Mouse (Mus musculus) brown adipose tissue, adult 24 weeks (tissue): ENCODE measurements at regions not wholly inside any gene's neighbourhood (a gene's known extent, or its start where the extent isn't known, plus 50 kb on each side); places are given as distances from the start of the nearest gene placed in this dataset.

ENCODE experiments used
- H3K27ac ChIP-seq: fragments of 200-500 bp; replicated peaks from 2 replicates; pipeline ENCODE4 v1.5.1; 2012; ENCODE audit warnings: low read depth, mild to moderate bottlenecking, low read length
- H3K4me1 ChIP-seq: fragments of 200-500 bp; 2 replicates; pipeline ENCODE4 v1.6.1; 2012; ENCODE audit warnings: low read length, mixed read lengths; ENCODE audit not compliant: control insufficient read depth, insufficient read depth, insufficient read length
- H3K4me3 ChIP-seq: fragments of 200-500 bp; 2 replicates; pipeline ENCODE4 v1.5.1; 2012; ENCODE audit warnings: low read depth, mild to moderate bottlenecking, low read length, moderate library complexity; ENCODE audit not compliant: insufficient read depth

GRCm38 (mm10) chr5:119335979-119336378, 334.5 kb upstream of the Tbx3 start:
- no peak overlapping the region for H3K4me3 ChIP-seq
- H3K27ac ChIP-seq: no peak overlapping the region
- H3K4me1 ChIP-seq: no peaks in the 10 kb centered on the region

- no peaks in the 10 kb centered on the region for H3K4me1 ChIP-seq
- no peak overlapping the region for H3K27ac ChIP-seq
These were observed 332.7 kb upstream of the Tbx3 start for GRCm38 (mm10) chr5:119337739-119338138.

GRCm38 (mm10) chr5:119338711-119339110, 331.8 kb upstream of the Tbx3 start:
- H3K4me1 ChIP-seq: no peaks in the 10 kb centered on the region
- no peak overlapping the region for H3K27ac ChIP-seq
- no peak overlapping the region for H3K4me3 ChIP-seq

More at GRCm38 (mm10) chr5:119337739-119338138, 332.7 kb upstream of the Tbx3 start:
- H3K4me3 ChIP-seq: no peak overlapping the region

GRCm38 (mm10) chr5:119348303-119348702, 322.2 kb upstream of the Tbx3 start:
- Histone ChIP-seq H3K4me3 (no peak overlapping the region), H3K4me1 (no peaks in the 10 kb centered on the region), H3K27ac (no peak overlapping the region)

- H3K4me1 ChIP-seq: no peaks in the 10 kb centered on the region
- H3K27ac ChIP-seq: no peak overlapping the region
- H3K4me3 ChIP-seq: no peak overlapping the region
These were observed 321.1 kb upstream of the Tbx3 start for GRCm38 (mm10) chr5:119349395-119349794.

GRCm38 (mm10) chr5:119350325-119350915, 320.0 kb upstream of the Tbx3 start:
- H3K4me3 ChIP-seq: no peak overlapping the region
- H3K27ac ChIP-seq: no peak overlapping the region
- no peaks in the 10 kb centered on the region for H3K4me1 ChIP-seq

- no peak overlapping the region for H3K27ac ChIP-seq
- no peak overlapping the region for H3K4me3 ChIP-seq
These were observed 315.0 kb upstream of the Tbx3 start for GRCm38 (mm10) chr5:119355471-119355870.

GRCm38 (mm10) chr5:119356051-119356450, 314.4 kb upstream of the Tbx3 start:
- 0 out of 2 replicates have a peak, but pooled peaks cover 4% of the 10 kb centered on the region for H3K4me1 ChIP-seq
- H3K27ac ChIP-seq: no peak overlapping the region
- H3K4me3 ChIP-seq: no peak overlapping the region

More at GRCm38 (mm10) chr5:119355471-119355870, 315.0 kb upstream of the Tbx3 start:
- H3K4me1 ChIP-seq: 0 out of 2 replicates have a peak, but pooled peaks cover 4% of the 10 kb centered on the region

GRCm38 (mm10) chr5:119359709-119360108, 310.8 kb upstream of the Tbx3 start:
- H3K27ac ChIP-seq: no peak overlapping the region
- 0 out of 2 replicates have a peak, but pooled peaks cover 4% of the 10 kb centered on the region for H3K4me1 ChIP-seq
- H3K4me3 ChIP-seq: no peak overlapping the region

- Histone ChIP-seq H3K4me1 (0 out of 2 replicates have a peak, but pooled peaks cover 4% of the 10 kb centered on the region), H3K4me3 (no peak overlapping the region), H3K27ac (no peak overlapping the region)
These were observed 310.1 kb upstream of the Tbx3 start for GRCm38 (mm10) chr5:119360351-119360750.

- 0 out of 2 replicates have a peak, but pooled peaks cover 4% of the 10 kb centered on the region for H3K4me1 ChIP-seq
- H3K27ac ChIP-seq: no peak overlapping the region
- H3K4me3 ChIP-seq: no peak overlapping the region
These were observed 308.9 kb upstream of the Tbx3 start for GRCm38 (mm10) chr5:119361406-119362044.

GRCm38 (mm10) chr5:119362452-119362851, 308.0 kb upstream of the Tbx3 start:
- H3K27ac ChIP-seq: no peak overlapping the region
- H3K4me3 ChIP-seq: no peak overlapping the region
- 0 out of 2 replicates have a peak, but pooled peaks cover 4% of the 10 kb centered on the region for H3K4me1 ChIP-seq

- 0 out of 2 replicates have a peak, but pooled peaks cover 4% of the 10 kb centered on the region for H3K4me1 ChIP-seq
- H3K4me3 ChIP-seq: no peak overlapping the region
- H3K27ac ChIP-seq: no peak overlapping the region
These were observed 306.2 kb upstream of the Tbx3 start for GRCm38 (mm10) chr5:119364250-119364649.

GRCm38 (mm10) chr5:119365157-119365556, 305.3 kb upstream of the Tbx3 start:
- H3K4me1 ChIP-seq: no peaks in the 10 kb centered on the region
- no peak overlapping the region for H3K4me3 ChIP-seq
- H3K27ac ChIP-seq: no peak overlapping the region

- Histone ChIP-seq H3K4me3 (no peak overlapping the region), H3K27ac (no peak overlapping the region), H3K4me1 (no peaks in the 10 kb centered on the region)
These were observed 304.2 kb upstream of the Tbx3 start for GRCm38 (mm10) chr5:119366296-119366695.

- no peak overlapping the region for H3K27ac ChIP-seq
- H3K4me1 ChIP-seq: no peaks in the 10 kb centered on the region
- no peak overlapping the region for H3K4me3 ChIP-seq
These were observed 300.0 kb upstream of the Tbx3 start for GRCm38 (mm10) chr5:119370481-119370880.
